Mouse (Mus musculus) layer of hippocampus, adult 6 months (tissue): ENCODE measurements around the gene Syt6. TPM values are rescaled to one million over a fixed set of nuclear protein-coding genes. Genes with fewer than 3 reads are reported as not detected.

Experiments used
- long read RNA-seq, 2 experiments: library from polyadenylated mRNA; unstranded; transcript quantifications; one replicate each; pipeline ENCODE4 v2.0.0; 2019 to 2020
- microRNA-seq: library from miRNA; unstranded; fragments of <30 nt; microRNA quantifications from one replicate; pipeline ENCODE4 v1.2.0, GENCODE M21; 2020
- polyA plus RNA-seq: library from polyadenylated mRNA; unstranded; fragments of <200 nt; fragmentation: Nextera tagmentation; gene quantifications from 2 replicates; pipeline ENCODE4 v1.2.3, GENCODE M21; 2021

The Syt6 gene
- 2.2 and 2.7 TPM in 2 replicates for polyA plus RNA-seq
- long read RNA-seq, experiment 1, partial matches to known transcripts: 2 of 2 reads
- long read RNA-seq, experiment 1, other reads (novel, unspliced or antisense): 0 of 2 reads
- long read RNA-seq, experiment 2, full-length matches to known transcripts: 10 of 23 reads
- long read RNA-seq, experiment 2, partial matches to known transcripts: 3 of 23 reads
- long read RNA-seq, experiment 2, other reads (novel, unspliced or antisense): 10 of 23 reads

GRCm38 (mm10) chr3:103575156-103575892 is at the start of gene Syt6:
Gene Syt6, plus strand, starts transcription at chr3:103575231.

DNA sequence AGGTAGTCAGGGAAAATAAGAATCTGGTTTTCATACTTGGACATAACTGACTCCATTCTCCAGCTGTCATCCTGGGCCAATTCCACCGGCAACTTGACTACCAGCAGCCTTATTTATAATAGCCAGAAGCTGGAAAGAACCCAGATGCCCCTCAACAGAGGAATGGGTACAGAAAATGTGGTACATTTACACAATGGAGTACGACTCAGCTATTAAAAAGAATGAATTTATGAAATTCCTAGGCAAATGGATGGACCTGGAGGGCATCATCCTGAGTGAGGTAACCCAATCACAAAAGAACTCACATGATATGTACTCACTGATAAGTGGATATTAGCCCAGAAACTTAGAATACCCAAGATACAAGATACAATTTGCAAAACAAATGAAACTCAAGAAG is 70.9 kb downstream of the Syt6 start, which contains the start of gene Atg4a-ps:
Gene Atg4a-ps (minus strand): TSS at position 101 of the 400 bp plus-strand sequence.

Small RNA genes lying within 50 kb of the gene (microRNA-seq; reads per million reads assigned to microRNA genes)
- not detected for gene Gm25325

Other genes with a start within 250 kb of the Syt6 start
- gene Atg4a-ps, start 70.8 kb downstream of the Syt6 start, polyA plus RNA-seq: 0.13 TPM in 1 of 2 replicates, not detected in the other
- gene Olfml3, start 162.8 kb downstream of the Syt6 start, polyA plus RNA-seq: 11.0 and 11.8 TPM in 2 replicates
- gene Gm10964, start 164.1 kb downstream of the Syt6 start, polyA plus RNA-seq: not detected in 2 replicates
- gene Hipk1, start 216.3 kb downstream of the Syt6 start, polyA plus RNA-seq: 12.0 and 15.8 TPM in 2 replicates
- 3.6 and 5.9 TPM in 2 replicates for gene Dclre1b, start 234.2 kb downstream of the Syt6 start, polyA plus RNA-seq
- 11.1 and 12.2 TPM in 2 replicates for gene Ap4b1, start 234.3 kb downstream of the Syt6 start, polyA plus RNA-seq
- gene Gm43064, start 234.3 kb downstream of the Syt6 start, polyA plus RNA-seq: 0.08 TPM in 1 of 2 replicates, not detected in the other